Mouse (Mus musculus) heart, postnatal 4 days (tissue): ENCODE measurements around the gene Sod2. TPM values are rescaled to one million over a fixed set of nuclear protein-coding genes. Genes with fewer than 3 reads are reported as not detected.
A peak's percentile ranks its signal among the peaks of the same experiment; 100 is the strongest.
"Not testable (repeated sequence)": the region's sequence is repeated elsewhere in the genome, so short reads cannot be mapped to it uniquely, and the experiment has no call there.

Source experiments
- DNase-seq: peaks from one replicate; pipeline ENCODE4 v3.0.0; 2021
- total RNA-seq, 2 experiments: library from RNA; stranded (reverse); gene quantifications; 2 replicates each; pipeline ENCODE4 v1.2.3; 2021

Sod2 gene
- total RNA-seq, 2 experiments from 2014 or later, result 589 to 631 TPM

- no peak for DNase-seq
These were observed 6.7 kb downstream of the Sod2 start for GRCm38 (mm10) chr17:13013316-13013715.

GRCm38 (mm10) chr17:13036627-13037192 is 30.1 kb downstream of the Sod2 start:
- DNase-seq, result not testable (repeated sequence)

- DNase-seq, result peak; percentile 65
These were observed 37.4 kb downstream of the Sod2 start for GRCm38 (mm10) chr17:13043846-13044673.

- DNase-seq, result not testable (repeated sequence)
These were observed 45.6 kb downstream of the Sod2 start, which contains the start of gene Gpr31b for GRCm38 (mm10) chr17:13052124-13052813. Gpr31b (minus strand) TSS chr17:13052296.

- DNase-seq, result not testable (repeated sequence)
These were observed 54.2 kb downstream of the Sod2 start, which contains the start of gene Tcp10b for GRCm38 (mm10) chr17:13060804-13061203. Tcp10b (plus strand) TSS chr17:13061104.

- DNase-seq, result not testable (repeated sequence)
These were observed 56.2 kb downstream of the Sod2 start for GRCm38 (mm10) chr17:13062882-13063281.

GRCm38 (mm10) chr17:13067864-13068385 is 61.3 kb downstream of the Sod2 start:
- not testable (repeated sequence) for DNase-seq

- not testable (repeated sequence) for DNase-seq
These were observed 62.6 kb downstream of the Sod2 start for GRCm38 (mm10) chr17:13069227-13069626.

Other genes with a start within 250 kb of the Sod2 start
- 100 to 1,000 TPM; 318 TPM for gene Igf2r, start 237.2 kb upstream of the Sod2 start, total RNA-seq
- under 1 TPM; 0.34 to 0.41 TPM for gene Mas1, start 138.7 kb upstream of the Sod2 start, total RNA-seq
- gene Mrgprh, start 130.8 kb upstream of the Sod2 start, total RNA-seq, result under 1 TPM; 0.36 to 0.95 TPM
- 1 to 10 TPM; 1.5 to 1.8 TPM for gene Pnldc1, start 96.6 kb upstream of the Sod2 start, total RNA-seq
- 100 to 1,000 TPM; 292 to 296 TPM for gene Tcp1, start 91.1 kb upstream of the Sod2 start, total RNA-seq
- 100 to 1,000 TPM; 162 to 168 TPM for gene Mrpl18, start 90.5 kb upstream of the Sod2 start, total RNA-seq
- not detected for gene Acat3, start 66.2 kb upstream of the Sod2 start, total RNA-seq
- gene Acat2, start 46.1 kb upstream of the Sod2 start, total RNA-seq, result 10 to 100 TPM; 20.3 to 21.1 TPM
- gene Wtap, start 12.7 kb upstream of the Sod2 start, total RNA-seq, result 10 to 100 TPM; 54.9 to 56.8 TPM
- under 1 TPM in 1 of 2 experiments, not detected in 1; 0.23 TPM for gene Gpr31b, start 45.5 kb downstream of the Sod2 start, total RNA-seq
- gene Tcp10b, start 54.3 kb downstream of the Sod2 start, total RNA-seq, result 1 to 10 TPM in 1 of 2 experiments, under 1 TPM in 1; 0.34 to 1.2 TPM
- gene Unc93a, start 125.0 kb downstream of the Sod2 start, total RNA-seq, result not detected
- not detected for gene Smok2a, start 214.3 kb downstream of the Sod2 start, total RNA-seq
- gene Smok2b, start 223.4 kb downstream of the Sod2 start, total RNA-seq, result not detected